Mouse (Mus musculus) gastrocnemius, adult 18-20 months (tissue): ENCODE data around the gene Zfand3. TPM values are rescaled to one million over a fixed set of nuclear protein-coding genes. Genes with fewer than 3 reads are reported as not detected.

Experiments used
- DNase-seq: peaks from one replicate; pipeline ENCODE4 v3.0.0; 2021; ENCODE audit warnings: low spot score
- total RNA-seq, 2 experiments: library from RNA; stranded (reverse); gene quantifications; 2 replicates each; pipeline ENCODE4 v1.2.3; 2021

Gene Zfand3
- total RNA-seq, 2 experiments from 2014 or later: 211 to 216 TPM

DNA sequence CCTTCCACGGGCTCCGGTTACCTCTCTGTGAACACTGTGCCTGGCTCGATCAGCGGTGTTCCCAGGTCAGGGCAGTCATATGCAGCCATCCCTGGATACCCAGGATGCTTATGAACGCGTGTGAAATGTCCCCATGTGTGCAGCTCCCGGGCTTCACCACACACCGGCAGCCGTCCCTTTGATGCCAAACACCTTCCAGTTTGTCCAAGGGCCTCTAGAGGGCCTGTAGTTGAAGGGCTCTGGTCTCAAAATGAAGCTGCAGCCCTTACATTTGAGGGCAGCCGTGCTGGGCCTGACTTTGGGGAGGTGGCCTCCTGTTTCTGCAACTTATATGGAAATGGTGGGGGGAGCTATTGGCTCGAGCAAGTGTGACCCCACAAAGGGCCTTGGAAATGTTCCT is 217.8 kb downstream of the Zfand3 start:
- DNase-seq: no peak

DNA sequence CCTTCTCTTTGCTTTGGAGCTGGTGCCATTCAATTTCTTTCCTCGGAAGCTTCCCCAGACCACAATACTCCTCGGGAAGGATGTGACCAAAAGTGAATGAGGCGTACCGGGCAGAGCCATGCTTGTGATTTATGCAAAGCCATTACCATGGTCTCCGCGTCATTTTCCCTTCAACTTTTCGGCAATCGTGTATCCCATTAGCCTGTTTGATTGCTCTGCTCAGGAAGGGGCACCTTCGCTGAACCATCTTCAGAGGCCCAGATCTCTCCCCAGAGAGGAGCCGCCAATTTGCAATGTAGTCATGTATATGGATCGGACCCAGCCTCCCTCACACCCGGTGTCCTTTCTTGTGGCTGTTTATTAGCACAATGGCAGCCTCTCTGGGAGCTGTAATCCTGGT is 218.3 kb downstream of the Zfand3 start:
- DNase-seq: no peak

DNA sequence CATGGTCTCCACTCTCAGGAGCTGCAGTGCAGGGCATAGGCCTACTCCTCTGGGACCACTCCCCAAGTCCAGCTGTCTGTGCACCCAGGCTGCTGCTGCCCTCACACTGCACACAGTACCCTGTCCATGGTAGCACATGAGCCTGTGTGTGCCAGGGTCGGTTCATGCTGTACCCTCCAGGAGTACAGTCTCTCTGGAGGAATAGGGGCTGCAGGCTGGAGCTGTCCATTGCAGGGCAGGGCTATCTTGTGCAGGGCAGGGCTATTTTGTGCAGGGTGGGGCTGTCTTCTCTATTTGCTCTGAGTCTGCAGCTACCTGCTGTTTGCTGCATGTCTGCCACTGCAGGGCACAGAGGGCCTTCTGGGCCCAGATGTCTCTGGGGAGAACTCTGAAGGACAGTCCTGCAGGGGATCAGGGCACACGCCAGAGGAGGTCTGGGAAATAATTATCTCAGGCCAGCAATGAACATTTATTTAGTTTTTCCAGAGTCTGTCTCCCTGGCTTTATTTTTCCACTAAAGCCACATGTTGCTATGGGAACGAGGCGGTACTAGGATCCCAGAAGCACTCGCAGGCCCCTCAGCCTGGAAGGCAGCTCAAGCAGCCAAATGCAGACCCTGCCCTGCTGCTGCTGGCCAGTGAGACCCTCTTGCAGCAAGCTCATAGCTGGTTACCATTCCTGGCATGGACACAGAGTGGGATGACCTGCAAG is 220.7 kb downstream of the Zfand3 start:
- DNase-seq: no peak

DNA sequence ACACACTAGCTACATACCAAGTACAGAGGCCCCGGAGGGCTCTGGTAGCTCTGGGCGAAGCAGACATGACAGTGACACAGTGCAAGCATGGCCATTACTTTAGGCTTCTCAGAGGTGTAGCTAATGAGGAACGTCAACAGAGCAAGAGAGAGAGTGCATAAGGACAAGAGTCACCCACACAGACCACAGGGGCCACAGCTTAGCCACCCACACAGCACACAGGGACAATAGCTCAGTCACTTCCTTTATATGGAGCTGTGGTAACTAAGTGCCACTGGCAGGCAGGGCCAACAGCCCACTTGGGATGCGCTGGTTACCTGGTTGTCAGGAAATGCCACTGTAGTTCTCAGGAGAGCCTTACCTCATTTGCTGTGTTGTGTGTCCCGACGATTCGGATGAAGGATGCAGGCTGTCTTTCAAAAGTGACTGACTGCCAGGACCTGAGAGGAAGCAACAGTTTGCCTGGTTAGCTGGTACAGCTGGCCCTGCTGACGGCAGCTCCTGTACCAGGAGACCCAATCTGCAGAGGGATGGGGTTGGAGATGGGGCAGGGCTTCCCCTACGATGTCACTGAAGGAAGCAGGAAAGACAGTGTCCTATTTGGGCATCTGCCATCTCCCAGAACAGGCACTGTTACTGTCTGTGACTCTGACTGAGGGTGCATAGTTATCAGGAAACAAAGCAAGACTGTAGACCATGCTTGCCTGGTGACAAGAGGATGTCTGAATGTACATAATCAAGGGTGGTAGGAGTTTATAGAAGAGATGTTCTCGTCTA is 224.1 kb downstream of the Zfand3 start:
- no peak for DNase-seq

DNA sequence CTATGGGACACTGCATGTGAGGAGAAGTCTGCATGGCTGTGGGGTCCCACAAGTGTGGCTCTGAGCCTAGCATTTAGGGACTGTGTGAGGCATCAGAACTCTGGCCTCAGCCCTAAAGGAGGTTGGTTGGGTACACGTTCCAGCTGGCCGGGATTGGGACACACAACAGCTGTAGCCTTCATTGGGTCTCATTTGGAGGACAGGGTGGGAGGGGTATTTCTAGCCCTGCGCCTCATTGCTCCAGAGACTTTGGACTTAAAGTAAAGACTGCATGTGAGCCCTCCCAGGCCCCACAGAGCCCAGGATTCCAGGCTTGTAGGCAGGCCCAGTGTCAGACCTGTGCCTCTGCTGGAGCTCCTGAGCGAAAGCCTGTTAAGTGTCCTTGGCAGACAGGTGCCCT is 225.9 kb downstream of the Zfand3 start:
- DNase-seq: no peak

DNA sequence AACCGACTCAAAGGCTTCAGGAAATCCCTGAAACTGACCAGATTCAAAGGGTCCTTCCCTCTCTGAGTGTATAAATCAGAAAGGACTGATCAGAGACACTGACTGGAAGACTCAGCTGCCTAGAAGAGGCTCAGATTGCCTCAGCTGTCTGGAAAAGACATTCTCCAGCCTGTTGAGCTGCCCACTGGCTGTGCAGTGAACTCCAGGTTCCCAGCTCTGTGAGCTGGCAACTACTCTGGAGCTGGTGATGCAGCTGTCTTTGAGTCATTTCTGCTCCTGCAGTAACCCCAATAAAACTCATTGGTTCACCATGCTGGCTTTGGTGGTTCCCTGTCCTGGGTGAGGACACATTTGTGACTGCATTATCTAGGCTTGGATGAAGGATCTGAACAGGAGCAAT is 226.9 kb downstream of the Zfand3 start:
- DNase-seq: no peak

DNA sequence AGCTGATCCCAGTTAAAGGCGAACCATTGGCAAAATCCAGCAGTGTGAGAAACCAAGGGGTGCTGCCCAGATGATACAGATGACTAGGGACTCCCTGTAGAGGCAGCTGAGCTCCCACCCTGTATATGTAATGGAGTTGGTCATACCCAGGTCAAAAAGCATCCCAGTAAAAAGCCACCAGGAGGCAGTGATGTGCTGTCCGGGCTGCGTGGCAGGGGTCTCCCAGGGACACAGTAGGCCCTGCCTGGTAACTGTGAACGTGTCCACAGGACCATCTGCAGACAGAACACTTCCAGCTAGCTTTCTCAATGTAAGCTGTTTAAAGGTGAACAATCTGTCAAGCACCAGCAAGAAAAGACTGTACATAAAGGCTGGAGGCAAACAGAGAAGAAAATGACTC is 228.2 kb downstream of the Zfand3 start:
- no peak for DNase-seq

DNA sequence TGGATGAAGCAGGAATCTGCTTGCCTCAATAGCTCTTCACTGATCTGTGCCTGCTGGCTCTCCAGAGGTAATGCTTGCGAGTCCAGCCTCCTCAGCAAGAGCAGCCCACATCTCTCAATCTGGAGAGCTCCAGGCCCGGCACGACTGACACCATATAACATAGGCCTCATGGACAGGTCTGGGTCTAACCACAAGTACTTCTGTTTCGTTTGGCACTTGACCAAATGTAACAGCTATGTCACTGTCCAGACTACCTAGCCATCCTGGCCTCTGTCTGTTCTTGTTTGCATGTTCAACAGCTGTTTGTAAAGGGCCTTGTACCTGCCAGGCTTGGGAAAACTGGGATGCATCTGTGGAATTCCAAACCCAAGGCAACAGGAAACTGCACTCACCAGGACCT is 230.8 kb downstream of the Zfand3 start:
- DNase-seq: no peak

DNA sequence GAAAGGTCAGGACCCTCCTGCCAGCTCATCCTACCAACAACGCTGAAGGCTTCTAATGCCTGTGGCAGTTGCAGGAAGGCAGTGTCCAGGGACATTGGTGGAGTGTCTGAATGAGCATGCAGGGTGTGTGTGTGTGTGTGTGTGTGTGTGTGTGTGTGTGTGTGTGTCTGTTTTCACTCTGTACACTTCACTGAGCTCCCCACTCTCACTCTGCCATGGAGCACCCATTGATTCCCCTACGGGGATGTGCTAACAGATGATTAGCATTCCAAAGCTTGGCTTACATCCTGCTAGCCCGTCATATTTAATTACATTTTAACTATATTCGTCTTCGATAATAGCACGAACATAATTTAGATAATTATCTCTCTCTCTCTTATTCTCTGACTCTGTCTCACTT is 232.1 kb downstream of the Zfand3 start:
- no peak for DNase-seq

DNA sequence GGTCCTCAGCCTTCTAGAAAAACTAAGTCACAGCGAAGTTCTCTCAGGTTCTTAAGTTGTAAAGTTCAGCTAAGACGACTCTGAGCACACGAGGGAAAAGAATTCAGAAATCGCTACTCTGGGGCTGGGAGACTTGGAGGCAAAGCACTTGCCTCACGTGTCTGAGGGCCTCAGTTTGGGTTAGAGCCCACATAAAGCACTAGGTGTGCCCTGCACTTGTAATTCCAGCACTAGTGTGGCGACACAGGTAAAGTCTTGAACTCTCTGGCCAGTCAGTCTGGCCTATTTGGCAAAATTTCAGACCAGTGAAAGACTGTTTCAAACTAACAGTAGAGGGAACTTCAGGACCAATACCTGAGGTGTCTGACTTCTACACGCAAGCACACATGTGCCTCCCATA is 233.1 kb downstream of the Zfand3 start:
- no peak for DNase-seq

DNA sequence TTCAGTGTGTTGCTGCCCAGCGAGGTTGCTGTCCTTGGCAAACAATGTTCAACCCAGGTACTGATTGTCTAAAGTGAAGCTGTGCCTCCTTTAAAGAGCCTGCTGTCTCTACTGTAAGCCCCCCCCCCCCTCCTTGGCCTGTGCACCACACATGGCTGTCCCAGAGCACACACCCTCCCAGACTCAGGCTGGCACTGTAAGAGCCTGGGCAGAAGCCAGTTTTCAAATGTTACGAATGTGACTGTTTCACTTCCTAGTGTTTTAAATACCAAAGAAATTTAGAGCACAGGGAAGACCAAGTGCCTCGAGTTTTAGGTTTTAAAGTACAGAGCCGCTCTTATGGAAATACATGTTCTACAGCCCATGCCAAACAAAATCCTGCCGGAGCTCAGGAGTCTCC is 234.9 kb downstream of the Zfand3 start:
- DNase-seq: no peak

DNA sequence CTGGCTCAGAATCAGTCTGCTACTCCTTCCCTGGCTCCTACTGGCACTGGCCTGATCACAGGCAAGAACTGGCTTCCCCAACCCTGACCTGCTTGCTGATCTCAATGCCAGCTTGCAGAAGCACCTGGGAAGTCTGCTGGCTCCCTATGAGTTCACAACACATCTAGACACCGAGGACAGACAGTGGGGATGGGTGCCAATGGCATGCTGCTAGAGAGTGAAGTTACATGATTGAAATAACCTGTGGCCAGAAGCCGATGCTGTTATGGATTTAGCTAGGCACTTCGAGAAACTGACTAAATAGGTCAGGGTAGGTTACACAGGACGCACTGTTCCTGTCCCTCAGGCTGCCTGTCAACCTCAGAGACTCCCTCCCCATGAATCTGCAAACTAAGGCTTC is 236.1 kb downstream of the Zfand3 start:
- peak; percentile 86 for DNase-seq

DNA sequence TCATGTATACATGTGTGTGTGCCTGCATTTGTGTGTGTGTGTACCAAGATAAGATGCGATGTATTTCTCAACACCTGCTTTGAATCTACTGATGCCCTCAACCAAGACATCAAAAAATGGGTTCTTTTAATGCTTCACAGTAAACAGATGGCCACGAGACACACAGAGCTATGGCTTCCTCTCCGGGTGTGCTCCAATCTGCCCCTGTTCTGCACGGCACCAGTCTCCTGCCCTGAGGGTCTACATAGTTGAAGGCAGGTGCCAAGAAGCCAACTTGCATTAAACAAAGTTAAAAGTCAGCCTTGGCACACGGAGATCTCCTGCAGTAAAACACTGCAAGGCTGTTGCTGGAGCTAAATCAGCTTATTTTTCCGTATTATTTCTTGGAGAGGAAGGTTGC is 236.5 kb downstream of the Zfand3 start:
- DNase-seq: no peak

DNA sequence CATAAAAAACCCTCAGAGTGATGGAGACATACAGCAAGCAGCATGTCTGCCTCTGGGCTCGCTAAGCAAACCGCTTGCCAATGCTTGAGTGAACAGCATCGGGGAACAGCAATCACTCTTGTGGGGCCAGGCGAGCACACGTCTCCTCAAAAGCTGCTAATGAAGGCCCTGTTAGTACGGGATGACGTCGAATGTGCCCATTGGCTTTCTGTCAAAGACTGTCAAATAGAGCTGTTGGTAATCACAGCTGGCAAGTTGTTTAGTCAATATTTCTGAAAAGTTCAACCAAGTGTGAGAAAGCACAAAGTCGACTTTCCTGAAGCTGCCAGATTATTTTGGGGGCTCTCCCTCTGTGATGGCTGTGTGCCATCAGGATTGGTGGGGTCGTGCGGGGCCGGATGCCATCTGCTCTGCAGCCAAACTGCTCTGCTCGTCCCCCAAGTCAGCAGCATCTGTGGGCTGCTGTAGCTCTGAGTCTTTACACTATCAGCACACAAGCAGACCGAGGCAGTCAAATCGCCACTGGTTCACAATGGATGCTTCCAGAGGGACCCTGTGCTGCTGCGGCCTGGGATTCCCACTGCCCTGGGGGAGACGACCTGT is 237.3 kb downstream of the Zfand3 start:
- DNase-seq: no peak

DNA sequence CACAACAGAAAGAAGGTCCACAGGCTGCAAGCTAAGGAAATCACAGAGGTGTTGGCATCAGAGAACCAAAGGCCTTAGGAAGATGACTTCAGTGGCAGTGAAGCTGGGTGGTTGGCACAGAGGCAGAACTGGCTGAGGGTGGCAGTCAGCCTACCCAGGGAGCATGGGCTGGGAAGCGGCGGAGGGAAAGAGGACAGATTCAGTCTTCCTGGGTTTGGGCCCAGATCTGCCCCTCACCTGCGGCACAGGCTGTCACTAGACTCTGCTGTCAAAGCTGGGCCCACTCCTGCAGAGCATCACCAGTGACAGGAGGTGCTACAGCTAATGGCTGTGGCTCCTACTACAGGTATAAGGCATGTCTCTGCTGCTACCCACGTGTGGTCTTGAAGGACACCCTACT is 238.1 kb downstream of the Zfand3 start:
- DNase-seq: no peak

DNA sequence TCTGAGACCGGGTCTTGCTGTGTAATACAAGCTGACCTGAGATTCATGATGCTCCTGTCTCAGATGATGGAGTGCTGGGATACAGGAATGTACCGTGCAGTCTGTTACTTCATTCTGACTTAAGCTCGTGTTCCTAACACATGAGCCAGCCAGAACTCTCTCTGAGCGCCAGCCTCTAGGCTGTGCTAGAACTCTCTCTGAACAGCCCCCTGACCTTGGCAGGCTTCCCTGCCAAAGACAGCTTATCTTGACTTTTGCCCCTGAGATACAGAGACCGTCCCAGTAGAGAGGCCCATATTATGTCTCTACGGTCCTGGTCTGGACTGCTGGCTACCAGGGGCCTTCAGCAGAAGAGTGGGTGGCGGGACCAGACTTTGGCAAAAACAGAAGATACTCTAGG is 239.0 kb downstream of the Zfand3 start:
- DNase-seq: peak; percentile 26

DNA sequence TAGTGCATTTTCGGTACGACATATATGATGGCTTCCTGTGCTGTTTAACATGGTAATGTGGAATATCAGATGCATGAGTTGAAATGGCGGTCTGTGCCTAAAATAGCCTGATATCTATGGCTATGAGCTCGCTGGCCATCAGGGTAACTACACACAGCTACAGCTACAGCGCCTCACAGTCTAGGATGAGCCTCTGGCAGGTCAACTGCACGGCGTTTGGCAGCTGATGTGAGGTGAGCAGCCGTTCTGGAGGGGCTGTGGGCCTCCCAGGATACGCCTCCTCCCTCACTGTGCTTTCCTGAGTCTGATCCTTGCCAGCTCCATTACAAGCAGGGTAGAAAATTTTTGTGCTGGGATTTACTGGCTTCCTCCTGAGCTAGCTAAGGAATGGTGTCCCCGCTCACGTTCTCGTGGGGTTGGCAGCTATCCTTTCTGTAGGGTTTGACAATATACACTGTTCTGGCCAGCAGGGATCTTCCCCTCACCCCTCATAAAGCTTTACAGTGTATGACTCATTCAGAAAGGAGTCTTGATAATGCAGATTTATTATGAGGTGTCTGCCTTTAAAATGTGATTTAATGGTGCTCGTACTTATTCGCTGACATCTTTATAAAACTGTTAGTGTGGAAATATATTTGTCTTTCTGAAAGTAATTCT is 240.2 kb downstream of the Zfand3 start:
- DNase-seq: no peak

DNA sequence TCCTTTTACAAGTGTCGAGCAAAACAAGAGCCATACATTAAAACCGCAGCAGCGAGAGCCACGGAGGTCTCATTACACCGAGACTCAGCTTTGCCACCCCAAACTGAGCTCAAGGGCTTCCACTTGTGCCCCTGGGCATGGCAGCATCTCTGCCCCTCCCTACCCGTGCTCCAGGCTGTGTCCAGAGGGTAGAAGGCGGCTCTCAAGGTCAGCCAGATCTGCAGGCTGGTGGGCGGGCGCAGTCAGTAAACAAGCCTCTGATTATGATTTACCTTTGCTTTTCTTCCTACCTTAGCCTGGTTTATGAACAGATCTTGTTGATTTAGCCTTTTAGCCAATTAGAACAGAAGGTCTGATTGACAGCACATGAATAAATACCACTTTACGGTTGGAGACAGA is 240.8 kb downstream of the Zfand3 start:
- no peak for DNase-seq

DNA sequence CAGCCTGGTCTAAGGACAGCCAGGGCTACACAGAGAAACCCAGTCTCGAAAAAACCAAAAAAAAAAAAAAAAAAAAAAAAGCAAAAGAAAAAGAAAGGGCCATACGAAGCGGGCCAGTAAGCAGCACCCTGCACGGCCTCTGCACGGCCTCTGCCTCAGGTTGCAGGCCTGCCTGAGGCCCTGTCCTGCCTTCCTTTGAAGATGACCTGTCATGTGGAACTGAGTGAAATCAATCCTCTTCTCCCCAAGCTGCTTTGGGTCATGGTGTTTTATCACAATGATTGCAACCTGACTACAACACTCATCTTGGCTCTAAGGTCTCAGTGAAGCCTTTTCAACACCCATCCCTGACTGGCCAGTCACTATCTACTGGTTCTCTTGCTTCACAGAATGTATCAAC is 248.5 kb downstream of the Zfand3 start:
- DNase-seq: no peak

DNA sequence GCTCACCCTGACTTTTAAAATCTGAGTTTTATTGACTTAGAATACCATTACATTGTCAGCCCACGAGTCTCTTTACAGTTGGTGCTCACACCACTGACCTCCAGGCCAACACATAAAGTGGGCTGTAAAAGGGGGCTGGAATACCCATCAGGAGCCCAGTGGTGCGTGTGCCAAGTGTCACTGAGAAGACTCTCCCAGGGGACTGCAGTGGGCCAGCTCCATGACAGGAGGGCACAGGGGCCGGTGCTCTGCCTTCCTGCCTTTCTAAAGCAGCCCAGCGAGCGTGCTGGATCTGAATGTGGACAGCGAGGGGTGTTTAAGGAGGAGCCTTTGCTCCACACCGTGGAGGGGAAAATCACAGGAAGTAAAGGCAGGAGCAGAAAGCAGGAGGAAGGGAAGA is 249.4 kb downstream of the Zfand3 start:
- no peak for DNase-seq

DNA sequence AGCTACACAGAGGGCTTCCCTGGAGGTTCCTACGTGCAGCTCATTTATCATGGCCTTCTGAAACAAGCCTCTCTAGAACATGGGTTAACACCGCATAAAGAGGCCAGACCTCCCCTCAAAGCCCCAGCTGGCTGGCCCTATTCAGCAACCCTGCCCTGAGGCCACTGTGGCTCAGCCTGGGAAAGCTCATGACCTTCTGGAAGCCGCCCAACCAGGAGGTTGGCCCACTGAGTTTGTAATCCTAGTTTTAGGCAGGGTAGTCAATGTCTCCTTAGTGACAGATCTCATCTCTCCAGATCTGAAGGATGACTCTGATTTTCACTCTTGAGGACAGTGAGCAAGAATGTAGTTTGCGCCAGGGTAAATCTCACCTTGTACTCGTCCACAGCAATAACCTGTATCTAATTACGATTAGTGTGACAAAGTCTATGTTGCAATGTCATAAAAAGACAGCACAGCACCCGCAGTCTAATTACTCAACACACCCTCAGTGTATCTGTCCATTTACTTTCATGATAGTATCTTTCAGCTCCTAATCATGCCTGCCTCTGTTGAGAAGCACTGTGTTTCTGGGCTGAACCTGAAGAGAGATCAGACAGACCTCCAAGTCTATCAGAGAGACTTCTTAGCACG is 251.5 kb downstream of the Zfand3 start:
- DNase-seq: peak; percentile 57

DNA sequence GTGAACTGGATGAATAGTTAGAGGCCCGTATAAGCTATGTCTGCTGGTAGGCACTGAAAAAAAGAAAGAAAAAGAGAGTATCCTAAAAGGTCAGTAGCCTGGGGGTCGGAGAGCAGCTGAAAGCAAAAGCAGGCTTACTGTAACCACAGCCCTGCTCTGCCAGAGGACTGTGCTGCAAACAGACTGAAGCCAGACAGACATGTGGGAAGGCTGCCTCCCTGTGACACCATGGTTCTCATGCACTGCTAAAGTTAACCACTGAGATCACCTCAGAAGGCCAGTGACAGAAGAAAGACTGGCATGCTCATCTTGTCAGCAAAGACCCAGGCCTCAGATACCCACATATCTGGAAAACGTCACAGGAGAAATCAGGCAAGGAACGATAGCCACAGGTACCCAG is 253.9 kb downstream of the Zfand3 start:
- DNase-seq: no peak
